In the genomic region with DNA sequence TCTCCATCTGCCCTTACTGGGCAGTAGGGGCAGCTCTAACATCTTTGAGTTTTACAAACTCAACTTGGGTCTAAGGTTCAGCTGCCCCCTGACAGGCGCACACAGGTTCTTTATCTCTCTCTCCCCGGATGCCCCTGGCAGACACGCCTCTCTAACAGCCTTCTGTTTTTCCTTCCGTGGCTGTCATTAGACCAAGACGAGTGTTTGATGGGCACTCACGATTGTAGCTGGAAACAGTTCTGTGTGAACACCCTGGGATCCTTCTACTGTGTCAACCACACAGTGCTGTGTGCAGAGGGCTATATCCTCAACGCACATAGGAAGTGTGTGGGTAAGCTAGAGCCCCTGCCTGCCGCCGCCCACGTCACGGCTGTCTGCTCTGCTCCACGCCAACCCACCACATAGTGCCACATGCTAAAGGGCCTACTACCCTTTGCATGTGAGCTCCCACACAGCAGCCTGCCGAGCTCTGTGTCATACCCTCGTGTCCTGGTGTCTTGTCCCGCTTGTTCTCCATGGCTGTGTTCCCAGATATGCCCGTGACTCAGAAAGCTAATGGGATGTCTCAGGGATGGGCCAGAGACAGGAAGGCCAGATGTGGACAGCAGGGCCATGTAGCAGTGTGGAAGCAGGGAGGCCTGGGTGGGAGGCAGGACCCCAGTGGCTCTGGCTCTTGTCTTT, we compare ENCODE assay signal across 10 mouse cellular contexts. TPM values are rescaled to one million over a fixed set of nuclear protein-coding genes. Genes with fewer than 3 reads are reported as not detected.
DNase-seq lines count a peak whose midpoint lies in the region; ATAC-seq and TF ChIP-seq lines count a peak whose summit lies in the region.
"Had no signal": no experiment of that assay in that cellular context is flagged by ENCODE, and none has a peak within 500 bp of the region (broad histone marks: within the 10 kb centered on the region; RNA-seq: fewer than 3 reads in every experiment).

No protein-coding gene starts in this region.

- no peak overlapping the region for H3K27ac ChIP-seq in intestine, embryonic 15.5 days
- no peak overlapping the region for H3K27ac ChIP-seq in intestine, embryonic 16.5 days (ENCODE audit: low read length)
- H3K27ac ChIP-seq in stomach, postnatal 0 days (replicated peaks): no peak overlapping the region
- H3K27ac ChIP-seq: limb, embryonic 13.5 days had no signal

- TF ChIP-seq EP300 in stomach, postnatal 0 days (optimal IDR thresholded peaks at IDR 0.05): no peak

- H3K9ac ChIP-seq in intestine, embryonic 15.5 days: no peak overlapping the region
- no peak overlapping the region for H3K9ac ChIP-seq in intestine, embryonic 16.5 days (ENCODE audit: low read depth, low read length)
- no peak overlapping the region for H3K9ac ChIP-seq in stomach, postnatal 0 days (ENCODE audit: low read length)
- H3K9ac ChIP-seq: limb, embryonic 13.5 days had no signal

- no peak overlapping the region for H3K4me3 ChIP-seq in intestine, embryonic 15.5 days (replicated peaks)
- no peak overlapping the region for H3K4me3 ChIP-seq in intestine, embryonic 16.5 days (ENCODE audit: low read length)
- no peak overlapping the region for H3K4me3 ChIP-seq in stomach, postnatal 0 days (ENCODE audit: low read depth, low read length)
- H3K4me3 ChIP-seq: forebrain, embryonic 10.5 days; limb, embryonic 13.5 days had no signal

- H3K36me3 ChIP-seq in intestine, embryonic 15.5 days: no peaks in the 10 kb centered on the region
- H3K36me3 ChIP-seq in intestine, embryonic 16.5 days (ENCODE audit: control insufficient read depth, insufficient read depth, low read length): no peaks in the 10 kb centered on the region
- no peaks in the 10 kb centered on the region for H3K36me3 ChIP-seq in stomach, postnatal 0 days (ENCODE audit: control insufficient read depth, insufficient read depth, low read length)

- no peaks in the 10 kb centered on the region for H3K9me3 ChIP-seq in intestine, embryonic 15.5 days
- H3K9me3 ChIP-seq in intestine, embryonic 16.5 days (ENCODE audit: control insufficient read depth, low read length): no peaks in the 10 kb centered on the region
- H3K9me3 ChIP-seq in stomach, postnatal 0 days (ENCODE audit: control insufficient read depth, low read length): no peaks in the 10 kb centered on the region
- H3K9me3 ChIP-seq: forebrain, embryonic 10.5 days; limb, embryonic 13.5 days had no signal

- DNase-seq in T-cell, adult 2 months (ENCODE audit: low spot score): peak; percentile 36
- DNase-seq in layer of hippocampus, adult 9-11 months: peak; percentile 90
- no peak for DNase-seq in stomach, postnatal 0 days (ENCODE audit: low spot score)
- DNase-seq in spleen, postnatal 10 days (ENCODE audit: low spot score in 2 of 2): no peak
- DNase-seq in cerebellum, adult 8-10 months: no peak
- DNase-seq in lung, postnatal 4 days: no peak

- 54% methylated on average over 16 of the region's 16 CpGs for WGBS in intestine, embryonic 15.5 days
- 61% methylated on average over 16 of the region's 16 CpGs for WGBS in intestine, embryonic 16.5 days
- 60% methylated on average over 16 of the region's 16 CpGs for WGBS in stomach, postnatal 0 days

- H3K4me1 ChIP-seq in intestine, embryonic 15.5 days (replicated peaks): peaks cover 11% of the 10 kb centered on the region
- no peaks in the 10 kb centered on the region for H3K4me1 ChIP-seq in intestine, embryonic 16.5 days (ENCODE audit: control insufficient read depth, insufficient read depth, low read length)
- H3K4me1 ChIP-seq in stomach, postnatal 0 days (replicated peaks; ENCODE audit: control insufficient read depth, insufficient read depth): no peaks in the 10 kb centered on the region
- H3K4me1 ChIP-seq: limb, embryonic 13.5 days had no signal

- H3K27me3 ChIP-seq in intestine, embryonic 15.5 days (replicated peaks): no peaks in the 10 kb centered on the region
- H3K27me3 ChIP-seq in intestine, embryonic 16.5 days (replicated peaks; ENCODE audit: control insufficient read depth, insufficient read depth, low read length): no peaks in the 10 kb centered on the region
- H3K27me3 ChIP-seq in stomach, postnatal 0 days (ENCODE audit: control insufficient read depth, insufficient read depth, low read length): no peaks in the 10 kb centered on the region
- H3K27me3 ChIP-seq: limb, embryonic 13.5 days had no signal

- no peak overlapping the region for H3K4me2 ChIP-seq in intestine, embryonic 15.5 days (replicated peaks)
- H3K4me2 ChIP-seq in intestine, embryonic 16.5 days (ENCODE audit: low read depth, low read length): no peak overlapping the region
- H3K4me2 ChIP-seq in stomach, postnatal 0 days (replicated peaks; ENCODE audit: low read depth): no peak overlapping the region
- H3K4me2 ChIP-seq: limb, embryonic 13.5 days had no signal

- TF ChIP-seq CTCF in stomach, postnatal 0 days (IDR thresholded peaks at IDR 0.05; ENCODE audit: low read depth): no peak

- peak; percentile 25; the same call in 1 of the 2 replicates for ATAC-seq in intestine, embryonic 15.5 days
- ATAC-seq in intestine, embryonic 16.5 days: no peak
- ATAC-seq in stomach, postnatal 0 days (ENCODE audit: low FRiP score, low TSS enrichment): peak; percentile 39; the same call in 1 of the 2 replicates

RNA-seq across cellular contexts. Expression of a gene that starts 47.3 kb away (rescaled TPM):
- polyA plus RNA-seq in intestine, embryonic 15.5 days (2015; fragmentation: Nextera tagmentation; extraction: Ambion mirVana): 51.8 and 56.9 TPM in 2 replicates
- polyA plus RNA-seq in intestine, embryonic 16.5 days (2015; fragmentation: Nextera tagmentation; extraction: Ambion mirVana): 43.6 and 51.0 TPM in 2 replicates
- 29.5 and 32.1 TPM in 2 replicates for polyA plus RNA-seq in stomach, postnatal 0 days (2015; fragmentation: Nextera tagmentation; extraction: Ambion mirVana)

Comparison
In these comparisons a context has a peak if more than half of its experiments do, and no peak if none do; other contexts are left out.
1. DNase-seq: peak in T-cell, adult 2 months (single experiment) and layer of hippocampus, adult 9-11 months (single experiment); none in stomach, postnatal 0 days (single experiment), spleen, postnatal 10 days (0 of 2), cerebellum, adult 8-10 months (single experiment) and lung, postnatal 4 days (0 of 2).